Mouse (Mus musculus) megakaryocyte, embryonic 14.5 days (primary cell): ENCODE measurements at regions not wholly inside any gene's neighbourhood (a gene's known extent, or its start where the extent isn't known, plus 50 kb on each side); places are given as distances from the start of the nearest gene placed in this dataset.

Experiments
- FLI1 ChIP-seq: IDR thresholded peaks from 2 replicates; pipeline ENCODE4 v1.6.1; 2012; ENCODE audit warnings: low read length, inconsistent platforms, mixed read lengths
- GATA1 ChIP-seq: IDR thresholded peaks from 3 replicates; pipeline ENCODE4 v1.6.1; 2012; ENCODE audit warnings: mixed read lengths, low read length, inconsistent platforms, borderline replicate concordance

- TF ChIP-seq FLI1 (no peak), GATA1 (no peak)
These were observed 222.5 kb upstream of the Mctp2 start for GRCm38 (mm10) chr7:72528873-72529272.
